Mouse (Mus musculus) cerebellum, adult 2 months (tissue): ENCODE data around the gene Adam6b. TPM values are rescaled to one million over a fixed set of nuclear protein-coding genes. Genes with fewer than 3 reads are reported as not detected.

Experiments used
- DNase-seq, 2 experiments: peaks; one replicate each; pipeline ENCODE4 v3.0.0; 2021
- H3K27ac ChIP-seq: fragments of 200-500 bp; 2 replicates; pipeline ENCODE4 v1.5.1; 2012; ENCODE audit warnings: low read length, control low read depth, inconsistent platforms; ENCODE audit not compliant: insufficient read depth
- H3K27me3 ChIP-seq: fragments of 200-500 bp; 2 replicates; pipeline ENCODE4 v1.6.1; 2012; ENCODE audit warnings: inconsistent platforms, mild to moderate bottlenecking, low read length, moderate library complexity; ENCODE audit not compliant: control insufficient read depth, insufficient read depth
- H3K4me1 ChIP-seq: fragments of 200-500 bp; 2 replicates; pipeline ENCODE4 v1.6.1; 2011; ENCODE audit warnings: low read length; ENCODE audit not compliant: control insufficient read depth, insufficient read depth
- H3K4me3 ChIP-seq: fragments of 200-500 bp; replicated peaks from 2 replicates; pipeline ENCODE3; 2011; ENCODE audit warnings: mild to moderate bottlenecking, low read depth, low read length, control low read depth; ENCODE audit not compliant: insufficient read depth
- CTCF ChIP-seq: fragments of 200-500 bp; IDR thresholded peaks from 2 replicates; pipeline ENCODE4 v1.5.1; 2011; ENCODE audit warnings: low read depth, mild to moderate bottlenecking, control low read depth, low read length, moderate library complexity, borderline replicate concordance; ENCODE audit not compliant: insufficient read depth
- POLR2A ChIP-seq: fragments of 200-500 bp; IDR thresholded peaks from 2 replicates; pipeline ENCODE4 v1.6.1; 2011; ENCODE audit warnings: low read length, control low read depth, borderline replicate concordance; ENCODE audit not compliant: insufficient read depth
- WGBS: fragments of 180-500 bp; shearing (Covaris S2); methylation state at CpG from one replicate; pipeline ENCODE4 v1.1.7; 2018; 5-methylcytosine and 5-hydroxymethylcytosine counted together
- polyA plus RNA-seq: library from polyadenylated mRNA; depleted of rRNA; stranded (reverse); fragments of >200 nt; gene quantifications from 2 replicates; pipeline ENCODE4 v1.2.3, GENCODE M21; 2012; rRNA removed

The Adam6b gene
- polyA plus RNA-seq, 1 experiment = not detected

GRCm38 (mm10) chr12:113525901-113526300 is 36.6 kb downstream of the Adam6b start:
- Histone ChIP-seq H3K27me3 (no peaks in the 10 kb centered on the region), H3K4me1 (no peaks in the 10 kb centered on the region), H3K4me3 (no peak overlapping the region), H3K27ac (no peak overlapping the region)
- DNase-seq = no peak
- no peak for TF ChIP-seq CTCF
- no peak for TF ChIP-seq POLR2A
- 69% methylated on average over 2 of the region's 2 CpGs for WGBS

Other genes with a start within 250 kb of the Adam6b start
- not detected in 2 replicates for gene Adam6a, start 54.4 kb downstream of the Adam6b start, polyA plus RNA-seq